Mouse (Mus musculus): Measurements from ENCODE around the gene Osbpl8. TPM values are rescaled to one million over a fixed set of nuclear protein-coding genes. Genes with fewer than 3 reads are reported as not detected.
"Not testable (repeated sequence)": the region's sequence is repeated elsewhere in the genome, so short reads cannot be mapped to it uniquely, and the experiment has no call there.

Osbpl8 gene
- polyA plus RNA-seq (2017; shearing (Covaris generic)) = 10 to 100 TPM; 12.9 to 13.2 TPM

GRCm38 (mm10) chr10:111164304-111165218 lies at the start of gene Osbpl8:
Gene Osbpl8 (plus strand): TSS chr10:111164752.
- ATAC-seq = peak; percentile 73

GRCm38 (mm10) chr10:111117198-111117845 lies 47.2 kb upstream of the Osbpl8 start:
- no peak for ATAC-seq

- ATAC-seq = peak; percentile 64
These were observed 46.3 kb upstream of the Osbpl8 start for GRCm38 (mm10) chr10:111118292-111118691.

GRCm38 (mm10) chr10:111118991-111119650 lies 45.4 kb upstream of the Osbpl8 start:
- no peak for ATAC-seq

- ATAC-seq = no peak
These were observed 44.8 kb upstream of the Osbpl8 start for GRCm38 (mm10) chr10:111119756-111120155.

GRCm38 (mm10) chr10:111122864-111123398 lies 41.6 kb upstream of the Osbpl8 start:
- no peak for ATAC-seq

- no peak for ATAC-seq
These were observed 40.4 kb upstream of the Osbpl8 start for GRCm38 (mm10) chr10:111124175-111124574.

GRCm38 (mm10) chr10:111124767-111125315 lies 39.7 kb upstream of the Osbpl8 start:
- ATAC-seq = no peak

GRCm38 (mm10) chr10:111127388-111127787 lies 37.2 kb upstream of the Osbpl8 start:
- ATAC-seq = no peak

- ATAC-seq = no peak
These were observed 36.1 kb upstream of the Osbpl8 start for GRCm38 (mm10) chr10:111128493-111128892.

GRCm38 (mm10) chr10:111129867-111130620 lies 34.5 kb upstream of the Osbpl8 start:
- no peak for ATAC-seq

- no peak for ATAC-seq
These were observed 33.7 kb upstream of the Osbpl8 start for GRCm38 (mm10) chr10:111130872-111131271.

GRCm38 (mm10) chr10:111133271-111133670 lies 31.3 kb upstream of the Osbpl8 start:
- no peak for ATAC-seq

- no peak for ATAC-seq
These were observed 30.6 kb upstream of the Osbpl8 start for GRCm38 (mm10) chr10:111133936-111134335.

GRCm38 (mm10) chr10:111134412-111134957 lies 30.1 kb upstream of the Osbpl8 start:
- no peak for ATAC-seq

- ATAC-seq = not testable (repeated sequence)
These were observed 28.2 kb upstream of the Osbpl8 start for GRCm38 (mm10) chr10:111136306-111136705.

GRCm38 (mm10) chr10:111137905-111138304 lies 26.6 kb upstream of the Osbpl8 start:
- ATAC-seq = no peak

- no peak for ATAC-seq
These were observed 25.4 kb upstream of the Osbpl8 start for GRCm38 (mm10) chr10:111139170-111139569.

- ATAC-seq = no peak
These were observed 24.7 kb upstream of the Osbpl8 start for GRCm38 (mm10) chr10:111139881-111140280.

GRCm38 (mm10) chr10:111144371-111144959 lies 20.1 kb upstream of the Osbpl8 start:
- no peak for ATAC-seq

GRCm38 (mm10) chr10:111149761-111150160 lies 14.8 kb upstream of the Osbpl8 start:
- no peak for ATAC-seq

All from CD4-positive, CD25-positive, alpha-beta regulatory T cell, adult 4 months (primary cell).